Mouse (Mus musculus) left cerebral cortex, postnatal 25 days (tissue): ENCODE results near the gene Rfx5. TPM values are rescaled to one million over a fixed set of nuclear protein-coding genes. Genes with fewer than 3 reads are reported as not detected.
"Not testable (repeated sequence)": the region's sequence is repeated elsewhere in the genome, so short reads cannot be mapped to it uniquely, and the experiment has no call there.

Experiments used
- DNase-seq, 2 experiments: peaks; one replicate each; pipeline ENCODE4 v3.0.0; 2022; ENCODE audit warnings: low spot score in 2 of 2, mixed read lengths in 1 of 2
- intact Hi-C: fragments of 180-260 bp; cut with DNase I; formaldehyde crosslinking; loops from one replicate; pipeline ENCODE4 v1.15.1; 2025
- total RNA-seq, 2 experiments: library from RNA; stranded (reverse); gene quantifications; 2 replicates each; pipeline ENCODE4 v1.2.3; 2021

Gene Rfx5
- total RNA-seq, 2 experiments from 2014 or later: 22.2 to 27.6 TPM

GRCm38 (mm10) chr3:94933604-94934003 is 20.3 kb upstream of the Rfx5 start:
- not testable (repeated sequence) for DNase-seq
- intact Hi-C loops: loop anchor here (10.0 kb wide), 1 partner anchor 239 kb away; the partner anchor contains the start of gene Selenbp2

- not testable (repeated sequence) for DNase-seq
- intact Hi-C loops: loop anchor here (10.0 kb wide), 1 partner anchor 240 kb away; the partner anchor contains the start of gene Selenbp2
Observed at GRCm38 (mm10) chr3:94934564-94934963, 19.3 kb upstream of the Rfx5 start.

GRCm38 (mm10) chr3:94935332-94935731 is 18.5 kb upstream of the Rfx5 start:
- intact Hi-C loops: loop anchor here (10.0 kb wide), 1 partner anchor 241 kb away; the partner anchor contains the start of gene Selenbp2
- not testable (repeated sequence) for DNase-seq

GRCm38 (mm10) chr3:94936147-94936546 is 17.7 kb upstream of the Rfx5 start:
- DNase-seq: not testable (repeated sequence)
- intact Hi-C loops: loop anchor here (10.0 kb wide), 1 partner anchor 241 kb away; the partner anchor contains the start of gene Selenbp2

- intact Hi-C loops: loop anchor here (10.0 kb wide), 1 partner anchor 242 kb away; the partner anchor contains the start of gene Selenbp2
- DNase-seq: not testable (repeated sequence)
Observed at GRCm38 (mm10) chr3:94937194-94937593, 16.7 kb upstream of the Rfx5 start.

GRCm38 (mm10) chr3:94940033-94940432 is 13.8 kb upstream of the Rfx5 start:
- DNase-seq, intact Hi-C loops: not testable (repeated sequence)

GRCm38 (mm10) chr3:94942211-94942967 is 11.5 kb upstream of the Rfx5 start:
- DNase-seq, intact Hi-C loops: not testable (repeated sequence)

GRCm38 (mm10) chr3:94943706-94944105 is 10.2 kb upstream of the Rfx5 start:
- intact Hi-C loops, DNase-seq: not testable (repeated sequence)

- intact Hi-C loops: loop anchor here (2.0 kb wide), 1 partner anchor 49 kb away; no protein-coding TSS in a partner anchor
- no peak for DNase-seq
Observed at GRCm38 (mm10) chr3:94948066-94948614, 5.7 kb upstream of the Rfx5 start.

- no peak for DNase-seq
- intact Hi-C loops: loop anchor here (2.0 kb wide), 1 partner anchor 47 kb away; no protein-coding TSS in a partner anchor
Observed at GRCm38 (mm10) chr3:94949645-94950044, 4.2 kb upstream of the Rfx5 start.

GRCm38 (mm10) chr3:94952806-94953205 is 1.1 kb upstream of the Rfx5 start:
- peak in 1 of 2 experiments; percentile 30 for DNase-seq
- intact Hi-C loops: no loop called here

- DNase-seq: no peak
- intact Hi-C loops: no loop called here
Observed at GRCm38 (mm10) chr3:94953384-94953763, 501 bp upstream of the Rfx5 start.

- no peak for DNase-seq
- intact Hi-C loops: no loop called here
Observed at GRCm38 (mm10) chr3:94958295-94958694, 4.4 kb downstream of the Rfx5 start.

- DNase-seq: no peak
- intact Hi-C loops: no loop called here
Observed at GRCm38 (mm10) chr3:94959871-94960270, 6.0 kb downstream of the Rfx5 start.

GRCm38 (mm10) chr3:94960322-94960721 is 6.4 kb downstream of the Rfx5 start:
- intact Hi-C loops: no loop called here
- DNase-seq: no peak

- DNase-seq: no peak
- intact Hi-C loops: no loop called here
Observed at GRCm38 (mm10) chr3:94964989-94965388, 11.1 kb downstream of the Rfx5 start.

GRCm38 (mm10) chr3:94965878-94966277 is 12.0 kb downstream of the Rfx5 start:
- no peak for DNase-seq
- intact Hi-C loops: no loop called here

GRCm38 (mm10) chr3:94972552-94972951 is 18.7 kb downstream of the Rfx5 start:
- intact Hi-C loops: no loop called here
- no peak for DNase-seq

GRCm38 (mm10) chr3:94973620-94974019 is 19.7 kb downstream of the Rfx5 start:
- no peak for DNase-seq
- intact Hi-C loops: loop anchor here (2.0 kb wide), 1 partner anchor 19 kb away; the partner anchor contains the start of gene Rfx5

- intact Hi-C loops: loop anchor here (2.0 kb wide), 1 partner anchor 19 kb away; the partner anchor contains the start of gene Rfx5
- DNase-seq: no peak
Observed at GRCm38 (mm10) chr3:94974026-94974527, 20.2 kb downstream of the Rfx5 start.
